Mouse (Mus musculus): Measurements from ENCODE around the gene Ppp1r12a. TPM values are rescaled to one million over a fixed set of nuclear protein-coding genes. Genes with fewer than 3 reads are reported as not detected.

Gene Ppp1r12a
- total RNA-seq (2023) = 169 to 181 TPM (median 171 TPM) in 4 replicates

GRCm38 (mm10) chr10:108161261-108162256 lies at the start of gene Ppp1r12a:
Gene Ppp1r12a (plus strand): TSS chr10:108162193.

GRCm38 (mm10) chr10:108331784-108332561 lies 170.0 kb downstream of the Ppp1r12a start, which contains the start of gene Pawr:
Gene Pawr (plus strand): TSS chr10:108332121.

Other genes starting within 250 kb of the Ppp1r12a start
- gene Pawr, start 169.9 kb downstream of the Ppp1r12a start, total RNA-seq (2023) = 0.54 TPM in 1 of 4 replicates, not detected in the others

Data from B cell, adult 62 days (primary cell).